Comparison of ENCODE assay signal across 12 mouse cellular contexts in genomic region chr2:92917405-92918142, GRCm38 (mm10). TPM values are rescaled to one million over a fixed set of nuclear protein-coding genes. Genes with fewer than 3 reads are reported as not detected.
DNase-seq lines count a peak whose midpoint lies in the region; ATAC-seq and TF ChIP-seq lines count a peak whose summit lies in the region.
"Had no signal": no experiment of that assay in that cellular context is flagged by ENCODE, and none has a peak within 500 bp of the region (broad histone marks: within the 10 kb centered on the region; RNA-seq: fewer than 3 reads in every experiment).

No protein-coding gene starts in this region.

- no peaks in the 10 kb centered on the region for H3K9me3 ChIP-seq in limb, embryonic 14.5 days (ENCODE audit: control insufficient read depth, low read length)
- H3K9me3 ChIP-seq: liver, embryonic 13.5 days had no signal

- peak; percentile 12 for DNase-seq in gastrocnemius, postnatal 25 days
- DNase-seq in gastrocnemius, postnatal 14 days, result no peak
- peak; percentile 26 for DNase-seq in hindlimb bud, embryonic 11.5 days (ENCODE audit: extremely low spot score, low read depth, low spot score)
- DNase-seq in limb, embryonic 14.5 days (ENCODE audit: low spot score), result peak; percentile 65
- no peak for DNase-seq in embryo, embryonic 11 days
- no peak for DNase-seq in frontal cortex, adult 2 months (ENCODE audit: extremely low spot score in 1 of 2, low spot score in 1 of 2)
- DNase-seq: cerebellum, adult 9-11 months; heart, postnatal 10 days; liver, embryonic 13.5 days had no signal

- no peaks in the 10 kb centered on the region for H3K36me3 ChIP-seq in limb, embryonic 14.5 days (ENCODE audit: control insufficient read depth, insufficient read depth, low read length)
- H3K36me3 ChIP-seq: liver, embryonic 13.5 days had no signal

- H3K4me1 ChIP-seq in cortical plate, adult 2 months (ENCODE audit: control insufficient read depth, insufficient read depth, low read length), result peaks cover 4% of the 10 kb centered on the region; the same call in 1 of the 2 replicates
- peaks cover 19% of the 10 kb centered on the region for H3K4me1 ChIP-seq in limb, embryonic 14.5 days (ENCODE audit: control insufficient read depth, insufficient read depth, low read length)

- intact Hi-C loops in gastrocnemius, postnatal 14 days (cut with DNase I; ENCODE audit: low total_unique reads), result no loop called here

- TF ChIP-seq POLR2A in cortical plate, adult 2 months (IDR thresholded peaks at IDR 0.05; ENCODE audit: extremely low read depth, insufficient read depth, low read length), result no peak
- no peak for TF ChIP-seq POLR2A in limb, embryonic 14.5 days (IDR thresholded peaks at IDR 0.05; ENCODE audit: borderline replicate concordance, extremely low read depth, insufficient read depth, insufficient read length)

- H3K9ac ChIP-seq in limb, embryonic 14.5 days (ENCODE audit: low read depth, low read length, severe bottlenecking), result no peak overlapping the region
- H3K9ac ChIP-seq: liver, embryonic 13.5 days had no signal

- H3K27ac ChIP-seq in cortical plate, adult 2 months (ENCODE audit: insufficient read depth, low read length), result no peak overlapping the region
- no peak overlapping the region for H3K27ac ChIP-seq in limb, embryonic 14.5 days (replicated peaks; ENCODE audit: low read depth, low read length)
- H3K27ac ChIP-seq: liver, embryonic 13.5 days had no signal

- H3K4me3 ChIP-seq in cortical plate, adult 2 months (ENCODE audit: insufficient read depth, low read length), result peak overlapping the region; percentile 99
- H3K4me3 ChIP-seq in limb, embryonic 14.5 days (replicated peaks; ENCODE audit: low read length), result no peak overlapping the region
- H3K4me3 ChIP-seq: liver, embryonic 13.5 days had no signal

- WGBS in limb, embryonic 14.5 days, result 29% methylated on average over 7 of the region's 7 CpGs

- H3K4me2 ChIP-seq in limb, embryonic 14.5 days (replicated peaks; ENCODE audit: low read depth, low read length, severe bottlenecking), result 0 out of 2 replicates have a peak overlapping the region, but pooled peaks have one; percentile 7
- H3K4me2 ChIP-seq: liver, embryonic 13.5 days had no signal

- TF ChIP-seq CTCF in cortical plate, adult 2 months (IDR thresholded peaks at IDR 0.05; ENCODE audit: extremely low read depth, insufficient read depth, low read length), result no peak

- peaks cover 22% of the 10 kb centered on the region; the same call in 1 of the 2 replicates for H3K27me3 ChIP-seq in limb, embryonic 14.5 days (ENCODE audit: control insufficient read depth, insufficient read depth, low read length)

- ATAC-seq in limb, embryonic 14.5 days (ENCODE audit: low FRiP score, low read depth), result peak; percentile 68
- ATAC-seq in erythroblast, adult 5-6 weeks (replicated peaks; ENCODE audit: low FRiP score, poor library complexity, severe bottlenecking), result no peak

RNA-seq across cellular contexts. Expression of gene Syt13, which starts 2.7 kb away (rescaled TPM):
- under 1 TPM in 1 of 2 experiments, not detected in 1; 0.15 TPM for total RNA-seq in gastrocnemius, postnatal 25 days (2021)
- under 1 TPM; 0.18 to 0.27 TPM for total RNA-seq in gastrocnemius, postnatal 14 days (2021)
- polyA plus RNA-seq in cortical plate, adult 2 months (2012; rRNA removed), result 146 and 160 TPM in 2 replicates
- polyA plus RNA-seq in limb, embryonic 14.5 days (2012; rRNA removed), result 11.3 and 11.7 TPM in 2 replicates
- polyA plus RNA-seq in limb, embryonic 14.5 days (2014; fragmentation: Nextera tagmentation; extraction: Ambion mirVana), result 7.8 and 8.4 TPM in 2 replicates
- 103 and 104 TPM in 2 replicates for polyA plus RNA-seq in frontal cortex, adult 2 months (2012; rRNA removed)
- not detected in 2 replicates for total RNA-seq in erythroblast, adult 5-6 weeks (2015; ENCODE audit: low replicate concordance)
- total RNA-seq in erythroblast, adult 5-6 weeks (2017; ENCODE audit: low replicate concordance), result not detected in 2 replicates
- total RNA-seq: CH12.LX had no signal

Comparison
In these comparisons a context has a peak if more than half of its experiments do, and no peak if none do; other contexts are left out.
1. DNase-seq: peak in gastrocnemius, postnatal 25 days (single experiment), hindlimb bud, embryonic 11.5 days (single experiment) and limb, embryonic 14.5 days (single experiment); none in gastrocnemius, postnatal 14 days (single experiment), embryo, embryonic 11 days (single experiment) and frontal cortex, adult 2 months (0 of 2).